Mouse (Mus musculus): ENCODE measurements around the gene Ibtk.

Ibtk gene

DNA sequence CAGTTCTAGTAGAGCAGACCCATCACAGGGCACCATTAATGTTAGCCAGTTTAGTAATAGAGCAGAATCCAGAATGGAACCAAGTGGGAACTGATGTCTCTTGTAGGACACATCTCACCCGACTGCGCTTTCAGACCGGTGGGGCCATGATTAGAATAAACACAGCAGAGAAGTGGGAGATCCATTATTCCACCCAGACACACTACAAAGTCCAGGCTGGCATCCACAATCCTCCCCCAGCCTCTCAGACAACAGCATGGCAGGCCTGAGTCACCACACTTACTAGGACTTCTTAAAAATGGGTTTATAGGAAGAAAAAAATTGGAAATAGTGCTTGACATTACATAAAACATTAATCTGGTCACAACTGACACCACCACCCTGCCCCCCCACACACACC lies 53.5 kb downstream of the Ibtk start:
- DNase-seq, result no peak

DNA sequence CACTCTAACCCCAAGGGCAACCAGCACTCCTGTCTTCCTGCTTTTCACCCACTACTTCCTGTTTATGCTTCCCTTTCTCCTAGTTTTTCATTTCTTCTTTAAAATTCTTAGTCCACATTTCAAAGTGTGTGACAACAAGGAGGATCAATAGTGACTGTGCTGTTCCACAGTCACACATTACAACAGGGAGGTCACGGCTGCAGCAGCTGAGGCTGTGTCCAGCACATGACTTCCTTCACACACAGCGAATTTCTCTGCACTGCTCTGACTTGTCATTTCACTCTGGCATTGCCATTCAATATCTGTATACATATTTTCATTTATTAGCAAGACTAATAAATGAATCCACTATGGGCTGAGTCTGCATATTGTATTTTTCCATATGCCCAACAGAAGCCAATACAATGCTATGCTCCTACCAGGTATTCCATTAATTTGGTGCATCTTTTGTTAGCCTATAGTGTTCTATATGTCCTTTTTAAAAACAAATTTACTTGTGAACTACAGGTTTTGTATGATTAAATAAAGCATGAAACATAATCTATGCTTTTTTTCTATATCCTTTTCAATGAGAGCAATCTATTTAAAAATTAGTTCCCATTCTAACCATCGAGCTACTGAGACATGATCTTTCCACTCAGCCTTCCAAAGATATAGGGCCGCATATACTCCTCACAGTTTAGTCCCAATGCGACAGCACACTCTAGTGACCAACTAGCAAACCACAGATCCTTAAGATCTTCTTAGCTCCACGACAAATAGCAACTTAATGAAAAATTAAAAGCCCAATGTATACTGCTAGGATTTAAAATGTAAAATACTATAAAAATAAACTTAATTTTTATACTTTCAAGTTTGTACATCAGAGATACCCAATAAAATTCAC lies 55.7 kb downstream of the Ibtk start:
- DNase-seq, result no peak

DNA sequence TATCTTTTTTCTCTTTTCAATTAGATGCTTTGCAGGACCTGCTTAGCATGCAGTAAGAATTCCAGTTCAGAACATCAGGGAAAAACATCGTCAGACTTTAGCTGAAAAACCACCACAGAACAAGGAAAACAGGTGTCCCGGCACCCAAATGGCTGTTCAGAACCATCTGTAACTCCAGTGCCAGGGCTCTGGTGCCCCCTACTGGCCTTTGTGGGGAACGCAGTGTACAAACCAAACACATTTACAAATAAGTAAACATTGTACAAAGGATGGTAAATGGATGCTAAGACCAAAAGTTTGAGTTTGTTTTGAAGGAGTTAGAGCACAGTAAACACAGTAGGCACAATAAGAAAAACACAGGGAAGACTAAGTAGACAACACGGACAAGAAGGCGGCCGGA lies 64.1 kb downstream of the Ibtk start:
- no peak for DNase-seq

DNA sequence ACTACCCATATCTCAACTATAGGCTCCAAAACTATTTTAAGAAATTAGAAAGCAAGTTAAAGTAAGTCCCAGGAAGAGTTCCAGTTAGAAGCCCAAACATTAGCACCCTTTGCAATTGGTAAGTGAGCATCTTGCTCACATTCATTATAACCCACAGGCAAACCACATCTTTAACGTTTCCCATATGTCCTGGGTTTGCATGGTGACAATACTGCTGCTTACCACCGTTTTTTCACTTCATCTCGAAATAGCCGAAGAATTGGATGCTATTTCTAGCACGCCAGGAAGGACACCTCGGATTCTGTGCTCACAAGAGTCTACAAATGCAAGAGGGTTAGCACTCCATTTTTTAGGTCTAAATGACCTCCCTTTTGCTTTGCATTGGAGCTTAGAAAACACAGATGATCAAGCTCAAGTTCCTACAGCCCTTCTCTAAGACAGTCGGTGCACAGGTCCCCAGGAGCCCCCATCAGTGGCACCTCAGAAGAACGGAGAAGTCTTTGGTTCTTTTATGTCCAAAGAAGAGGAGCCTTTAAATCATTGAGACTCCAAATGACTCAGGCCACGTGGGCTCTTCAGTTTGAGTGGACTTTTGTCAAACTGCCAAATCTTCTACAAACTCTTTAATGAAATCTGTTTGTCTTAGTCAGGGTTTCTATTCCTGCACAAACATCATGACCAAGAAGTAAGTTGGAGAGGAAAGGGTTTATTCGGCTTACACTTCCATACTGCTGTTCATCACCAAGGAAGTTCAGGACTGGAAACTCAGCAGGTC lies 73.8 kb downstream of the Ibtk start:
- DNase-seq, result no peak

DNA sequence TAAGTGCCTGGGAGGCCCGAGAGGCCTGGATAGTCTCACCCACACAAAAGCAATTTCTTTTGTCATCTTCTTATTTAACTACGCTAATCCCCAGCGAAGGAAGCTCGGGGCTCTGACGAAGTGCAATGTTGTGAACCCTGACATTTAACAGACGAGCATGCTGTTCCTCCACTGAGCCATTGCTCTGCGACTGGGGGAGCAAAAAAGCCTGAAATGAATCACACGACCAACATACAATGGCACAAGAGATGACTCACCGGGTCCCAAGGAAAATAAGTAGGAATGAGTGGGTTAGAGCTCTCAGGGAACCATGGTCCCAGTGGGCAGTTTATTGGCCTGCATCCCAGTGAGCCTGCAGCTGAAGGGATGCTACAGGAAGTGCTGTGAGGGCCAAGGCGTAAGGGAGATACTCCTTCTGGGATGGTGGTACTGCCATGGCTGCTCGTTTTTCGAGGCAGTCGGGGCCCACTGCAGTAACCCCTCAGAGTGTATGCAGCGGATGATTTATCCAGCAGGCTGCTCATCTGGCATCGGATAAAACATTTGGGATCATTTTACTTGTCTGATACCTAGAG lies 75.1 kb downstream of the Ibtk start:
- no peak for DNase-seq

DNA sequence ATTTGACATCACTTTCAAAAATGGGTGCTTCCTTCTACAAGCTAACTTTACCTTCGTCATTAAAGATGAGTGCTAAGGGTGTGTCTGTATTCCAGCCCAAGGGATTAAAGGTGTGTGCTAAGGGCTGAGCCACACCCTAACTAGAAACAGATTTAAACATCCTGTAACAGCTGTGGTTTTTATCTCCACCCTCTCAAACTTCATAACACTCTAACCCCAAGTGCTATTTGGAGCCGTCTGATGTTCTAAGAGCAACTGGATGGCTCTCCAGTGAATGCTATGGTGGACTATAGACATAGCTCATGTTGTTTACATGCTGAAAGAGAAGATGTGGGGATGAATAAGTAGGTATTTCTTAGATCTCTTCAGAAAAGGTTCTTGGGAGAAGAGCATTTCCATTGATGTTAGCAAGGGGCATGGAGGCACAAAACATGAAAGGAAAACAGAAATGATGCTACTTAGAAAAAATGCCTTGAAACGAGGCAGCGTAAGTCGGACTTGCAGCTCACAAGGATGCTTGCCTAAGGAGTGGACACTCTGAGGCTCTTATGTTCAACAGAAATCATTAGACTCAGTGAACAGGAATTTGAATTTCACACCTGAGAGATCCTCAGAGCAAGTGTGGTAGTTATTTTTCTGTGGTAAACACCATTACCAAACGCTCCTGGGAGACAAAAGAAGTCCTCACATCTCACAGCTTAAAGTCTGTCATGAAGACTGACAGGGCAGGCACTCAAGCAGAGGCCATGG lies 77.4 kb downstream of the Ibtk start:
- DNase-seq, result no peak

DNA sequence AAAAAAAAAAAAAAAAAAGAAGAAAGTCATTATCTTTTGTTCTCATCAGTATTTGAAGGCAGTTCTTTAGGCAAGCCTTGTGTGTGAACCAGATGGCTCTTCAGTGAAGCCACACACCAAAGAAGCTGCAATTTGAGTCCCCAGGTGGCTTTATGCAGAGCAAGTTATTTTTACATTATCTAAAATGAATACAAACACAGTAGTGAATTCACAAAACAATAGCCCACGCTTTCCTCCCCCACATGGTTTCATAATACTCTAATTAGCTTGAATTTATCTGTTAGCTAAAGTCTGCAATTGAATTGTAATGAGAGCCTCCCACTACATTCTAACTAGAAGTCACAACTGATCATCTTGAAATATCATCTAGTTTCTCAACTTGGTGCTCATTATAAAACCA lies 84.8 kb downstream of the Ibtk start:
- no peak for DNase-seq

DNA sequence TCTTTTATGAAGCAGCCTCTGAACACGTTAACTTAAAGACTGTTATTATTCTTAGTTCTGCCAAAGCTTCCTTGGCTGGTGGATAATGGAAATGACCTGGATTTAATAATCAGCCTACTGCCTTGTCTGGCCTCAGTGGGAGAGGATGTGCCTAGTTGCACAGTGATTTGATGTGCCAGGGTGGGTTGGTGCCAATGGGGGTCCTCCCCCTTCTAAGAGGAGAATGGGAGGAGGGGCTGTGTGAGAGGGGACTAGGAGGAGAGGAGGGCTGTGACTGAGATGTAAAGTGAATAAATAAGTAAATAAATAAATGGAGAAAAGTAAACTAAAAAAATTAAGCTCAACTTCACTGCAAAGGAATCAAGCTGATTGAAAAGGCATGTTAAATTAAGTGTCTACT lies 85.3 kb downstream of the Ibtk start:
- DNase-seq, result no peak

DNA sequence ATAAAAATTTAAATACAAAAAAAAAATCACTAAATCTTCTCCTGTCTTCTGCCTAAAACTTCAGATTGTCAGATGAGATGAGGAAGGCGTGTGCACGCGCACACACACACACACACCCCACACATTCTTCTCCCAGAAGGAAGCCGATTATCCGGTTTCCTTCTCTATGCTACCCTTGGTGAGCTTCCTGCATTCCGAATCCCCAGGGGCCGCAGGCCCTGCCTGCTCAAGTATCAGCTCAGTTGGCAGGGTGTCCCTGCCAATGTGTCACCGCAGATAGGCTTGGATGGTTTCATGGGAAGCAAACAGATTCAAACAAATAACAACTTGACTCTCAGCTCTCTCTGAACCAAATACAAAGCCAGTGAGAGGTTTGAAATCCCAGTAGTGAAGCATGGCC lies 86.0 kb downstream of the Ibtk start:
- DNase-seq, result no peak

DNA sequence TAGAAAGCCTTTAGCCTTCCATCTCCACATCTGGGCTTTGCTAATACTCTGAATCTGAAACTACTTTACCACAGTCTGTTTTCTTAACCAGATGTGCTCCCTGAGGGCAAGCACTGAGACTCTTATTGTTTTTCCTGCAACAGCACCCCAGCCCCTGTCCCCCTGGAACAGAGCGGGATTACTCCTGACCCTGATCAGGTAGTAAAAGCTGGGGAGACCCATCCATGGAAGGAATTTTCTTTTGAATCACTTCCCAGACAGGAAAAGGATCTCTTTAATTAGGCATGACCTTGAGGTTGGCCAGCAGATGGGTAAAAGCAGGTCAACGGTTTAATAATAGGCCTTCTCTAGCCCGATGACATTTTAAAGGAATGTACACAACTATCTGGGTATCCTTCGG lies 95.7 kb downstream of the Ibtk start:
- DNase-seq, result no peak

DNA sequence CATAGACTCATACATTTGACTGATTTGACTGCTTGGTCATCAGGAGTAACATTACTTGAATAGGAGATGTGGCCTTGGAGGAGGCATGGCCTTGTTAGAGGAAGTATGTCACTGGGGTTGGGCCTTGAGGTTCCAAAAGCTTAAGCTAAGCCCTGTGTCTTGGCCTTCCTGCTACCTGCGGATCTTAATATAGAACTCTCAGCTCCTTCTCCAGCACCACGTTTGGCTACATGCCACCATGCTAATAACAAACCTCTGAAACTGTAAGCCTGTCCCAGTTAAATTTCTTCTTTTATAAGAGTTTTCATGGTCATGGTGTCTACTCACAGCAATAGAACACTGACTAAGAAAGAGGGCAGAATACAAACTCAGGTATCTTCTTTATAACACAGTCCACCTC lies 110.9 kb downstream of the Ibtk start:
- no peak for DNase-seq
